Mouse (Mus musculus) olfactory bulb, adult 2 months (tissue): Measurements from ENCODE around the gene Nhej1.

Experiments
- CTCF ChIP-seq: fragments of 200-500 bp; IDR thresholded peaks from 2 replicates; pipeline ENCODE4 v1.5.1; 2012; ENCODE audit warnings: low read depth, mild to moderate bottlenecking, low read length, moderate library complexity; ENCODE audit not compliant: insufficient read depth
- POLR2A ChIP-seq: fragments of 200-500 bp; IDR thresholded peaks from 2 replicates; pipeline ENCODE4 v1.6.1; 2012; ENCODE audit warnings: mild to moderate bottlenecking, low read depth, low read length, moderate library complexity; ENCODE audit not compliant: insufficient read depth

DNA sequence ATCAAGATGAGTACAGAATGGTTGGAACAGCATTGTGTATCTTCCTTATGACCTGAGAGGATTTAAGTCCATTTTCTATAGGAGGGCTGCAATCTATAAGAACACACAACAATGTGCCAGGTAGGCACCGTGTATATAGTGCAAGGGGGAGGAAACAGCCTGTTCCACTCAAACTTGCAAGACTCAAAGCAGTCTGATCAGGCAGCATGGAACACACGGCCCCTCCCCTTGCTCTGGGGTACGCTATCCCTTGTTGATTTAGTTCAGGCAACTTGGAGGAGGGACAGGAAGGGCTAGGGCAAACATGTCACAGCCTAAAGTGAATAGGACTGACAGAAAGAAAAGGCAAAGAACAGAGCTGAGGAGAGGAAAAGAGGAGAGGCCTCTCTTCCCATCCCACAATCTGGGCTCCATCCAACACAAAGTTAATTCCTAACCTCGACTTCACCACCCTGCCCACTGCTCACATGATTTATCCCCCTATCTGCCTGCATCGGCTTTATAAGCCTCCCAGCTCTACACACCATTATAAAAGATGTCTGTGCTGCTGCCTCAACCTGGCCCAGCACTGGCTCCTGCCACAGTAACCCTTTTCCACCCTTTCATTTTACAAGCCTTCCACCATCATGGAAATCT is 110.7 kb downstream of the Nhej1 start:
- TF ChIP-seq POLR2A (no peak), CTCF (no peak)
